Mouse (Mus musculus) embryo, embryonic 11.5 days (tissue): ENCODE data around the gene Agrp.

Experiments
- DNase-seq: peaks from one replicate; pipeline ENCODE4 v3.0.0-alpha.2; 2012; ENCODE audit warnings: low read depth, low spot score

Gene Agrp

DNA sequence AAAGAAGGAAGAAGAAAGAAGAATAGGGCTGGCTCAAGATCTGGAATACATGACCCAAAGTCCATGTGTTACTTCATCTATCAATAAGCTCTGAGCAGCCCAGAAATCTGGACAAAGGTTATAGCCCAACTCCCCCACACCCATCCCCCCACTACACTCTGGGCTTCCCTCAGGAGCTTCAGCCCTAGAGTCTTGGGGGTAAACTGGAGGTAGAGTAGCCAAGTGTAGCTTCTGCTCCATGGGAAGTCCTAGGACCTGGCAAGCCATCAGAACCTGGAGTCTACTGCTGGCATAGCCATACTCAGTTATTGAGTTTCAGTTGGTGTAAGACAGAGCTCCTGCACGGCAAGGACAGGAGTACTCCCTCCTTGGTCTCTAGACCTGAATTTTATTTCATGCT is 87.7 kb downstream of the Agrp start:
- DNase-seq = no peak

GRCm38 (mm10) chr8:105546384-105547350 is 90.5 kb downstream of the Agrp start:
- no peak for DNase-seq

DNA sequence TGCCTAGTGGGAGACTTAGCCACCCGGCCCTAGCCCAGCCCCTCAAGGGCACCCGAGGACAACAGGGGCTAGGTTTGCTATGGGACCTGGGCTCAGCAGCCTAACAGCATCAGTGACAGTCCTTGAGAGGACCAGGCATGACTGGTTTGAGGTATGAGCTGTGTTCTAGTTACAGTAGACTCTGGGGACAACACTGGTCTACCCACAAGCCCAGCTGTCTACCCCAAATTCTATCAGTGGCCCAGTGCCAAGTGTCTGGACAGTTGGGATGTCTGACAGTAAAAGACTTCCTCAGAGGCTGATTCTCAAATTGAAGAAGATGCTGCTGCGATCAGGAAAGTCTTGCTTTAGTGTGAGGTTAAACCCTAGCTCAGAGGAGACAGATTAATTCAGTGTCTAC is 91.9 kb downstream of the Agrp start:
- no peak for DNase-seq

DNA sequence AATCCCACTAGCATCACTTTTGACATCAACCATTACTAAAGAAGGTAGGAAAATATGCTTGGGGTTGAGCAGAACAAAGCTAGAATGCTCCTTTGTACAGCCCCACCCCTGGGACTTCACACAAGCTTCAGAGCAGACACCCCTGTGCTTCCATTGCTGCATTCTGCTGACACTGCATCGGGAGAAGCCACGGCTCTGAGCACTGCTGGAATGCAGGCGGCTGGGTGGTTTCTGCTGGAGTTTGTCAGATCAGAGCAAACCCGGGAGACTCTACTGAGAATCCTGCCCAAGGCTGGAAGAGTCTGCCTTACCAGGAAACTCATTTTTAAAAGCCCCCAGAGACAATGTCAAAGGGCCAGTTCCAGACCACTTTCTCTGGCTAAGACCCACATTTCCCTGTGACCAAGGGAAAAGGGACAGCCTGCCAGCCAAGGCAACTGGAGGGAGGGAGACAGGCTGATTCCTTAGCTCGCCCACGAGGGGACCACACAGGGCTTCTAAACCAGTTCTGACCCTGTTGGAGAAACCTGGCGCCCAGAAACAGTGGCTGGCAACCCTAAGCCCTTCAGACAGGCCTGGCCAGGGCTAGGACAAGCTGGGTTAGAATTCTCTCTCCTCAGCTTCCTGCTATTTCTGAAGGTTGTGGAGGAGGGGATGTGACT is 92.5 kb downstream of the Agrp start:
- DNase-seq = no peak

DNA sequence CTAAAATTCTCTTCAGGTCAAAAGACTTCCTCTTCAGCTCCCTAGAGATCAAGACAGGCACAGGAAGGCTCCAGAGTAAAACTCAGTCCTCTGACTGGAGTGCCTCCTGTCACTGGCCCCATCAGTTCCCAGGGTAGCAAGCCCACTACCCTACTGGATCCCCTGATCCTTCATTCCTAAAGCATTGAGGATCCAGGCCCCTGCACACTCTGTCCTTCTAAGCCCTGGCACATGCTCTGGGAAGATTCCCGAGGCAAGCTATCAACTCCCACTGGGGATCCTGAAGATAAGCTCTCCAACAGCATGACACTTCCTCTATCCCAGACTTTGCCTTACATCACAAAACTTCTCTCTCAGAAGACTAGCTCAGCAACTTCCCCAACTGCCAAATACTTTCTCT is 93.5 kb downstream of the Agrp start:
- no peak for DNase-seq

DNA sequence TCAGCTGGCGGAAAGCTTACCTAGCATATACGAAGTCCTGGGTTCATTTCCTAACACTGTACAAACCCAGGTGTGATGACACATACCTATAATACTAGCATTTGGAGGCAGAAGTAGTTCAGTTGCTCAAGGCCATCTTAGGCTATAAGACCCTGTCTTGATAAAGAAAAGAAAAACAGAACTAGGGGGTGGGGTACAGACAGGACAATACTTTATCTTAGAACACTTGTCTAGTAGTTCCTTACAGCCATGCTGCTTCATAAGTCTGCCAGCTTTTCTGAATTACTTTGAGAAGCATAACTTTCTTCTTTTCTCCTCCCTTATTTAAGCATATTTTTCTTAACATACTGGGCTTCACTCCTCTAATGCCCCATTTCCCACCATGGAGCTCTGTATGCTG is 94.4 kb downstream of the Agrp start:
- no peak for DNase-seq

GRCm38 (mm10) chr8:105542032-105542656 is 95.0 kb downstream of the Agrp start:
- DNase-seq = no peak

DNA sequence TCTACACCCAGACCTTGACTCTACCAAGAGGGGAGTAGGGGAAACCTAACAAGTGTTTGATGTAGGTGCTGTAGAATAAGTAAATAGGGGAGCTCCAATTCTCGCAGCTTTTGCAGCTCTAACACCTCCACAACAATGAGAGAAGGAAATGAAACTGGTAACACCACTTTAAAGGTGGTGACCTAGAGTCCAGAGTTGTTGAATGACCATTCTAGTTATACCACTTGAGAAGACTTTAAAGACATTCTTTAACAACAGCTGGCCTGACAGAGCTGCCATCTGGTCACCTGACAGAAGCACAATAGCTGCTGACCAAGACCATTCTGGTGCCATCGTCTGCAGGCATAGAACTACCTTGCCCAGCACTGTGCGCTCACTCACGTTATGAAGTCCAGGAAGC is 98.3 kb downstream of the Agrp start:
- no peak for DNase-seq

GRCm38 (mm10) chr8:105537011-105537677 is 100.0 kb downstream of the Agrp start:
- DNase-seq = no peak

- no peak for DNase-seq
Measured at GRCm38 (mm10) chr8:105536546-105536945, 100.6 kb downstream of the Agrp start.

DNA sequence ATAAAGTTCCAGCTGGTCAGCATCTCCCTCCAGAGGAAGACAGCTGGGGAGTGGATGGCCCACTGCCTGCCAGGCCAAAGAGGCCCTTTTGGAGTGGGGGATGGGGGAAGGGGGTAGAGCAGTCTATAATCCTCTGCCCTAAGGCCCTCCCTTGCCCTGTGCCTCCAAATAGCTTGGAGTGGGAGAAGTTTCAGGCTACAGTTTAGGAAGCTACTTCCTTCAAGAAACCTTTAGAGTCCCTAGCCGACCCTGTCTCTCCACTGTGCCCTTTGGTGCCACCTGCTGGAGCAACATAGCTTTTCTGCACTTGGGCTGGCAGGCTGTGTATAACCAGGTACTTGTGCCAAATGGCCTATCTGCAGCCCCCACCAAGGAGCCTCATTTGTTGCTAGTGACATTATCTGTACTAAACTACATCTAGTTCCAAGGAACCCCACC is 103.3 kb downstream of the Agrp start:
- no peak for DNase-seq

DNA sequence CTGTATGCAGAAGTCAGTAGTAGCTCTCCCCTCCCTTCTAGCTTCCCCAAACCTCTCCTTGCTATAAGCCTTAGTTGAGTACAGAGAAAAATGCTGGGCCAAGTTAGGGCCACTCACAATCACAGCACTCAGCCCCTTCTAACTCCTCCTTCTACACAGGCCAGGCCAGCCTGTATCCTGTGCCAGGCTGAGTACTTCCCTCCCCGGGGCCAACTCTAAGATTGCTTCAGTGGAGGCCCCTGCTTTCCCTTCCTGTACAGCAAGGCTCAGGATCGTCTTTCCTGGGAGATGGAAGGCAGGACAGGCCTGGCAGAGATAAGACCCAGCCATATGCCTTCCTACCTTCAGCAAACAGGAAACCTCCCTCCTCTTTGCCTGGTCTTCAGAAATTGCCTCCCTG is 103.8 kb downstream of the Agrp start:
- DNase-seq = no peak

DNA sequence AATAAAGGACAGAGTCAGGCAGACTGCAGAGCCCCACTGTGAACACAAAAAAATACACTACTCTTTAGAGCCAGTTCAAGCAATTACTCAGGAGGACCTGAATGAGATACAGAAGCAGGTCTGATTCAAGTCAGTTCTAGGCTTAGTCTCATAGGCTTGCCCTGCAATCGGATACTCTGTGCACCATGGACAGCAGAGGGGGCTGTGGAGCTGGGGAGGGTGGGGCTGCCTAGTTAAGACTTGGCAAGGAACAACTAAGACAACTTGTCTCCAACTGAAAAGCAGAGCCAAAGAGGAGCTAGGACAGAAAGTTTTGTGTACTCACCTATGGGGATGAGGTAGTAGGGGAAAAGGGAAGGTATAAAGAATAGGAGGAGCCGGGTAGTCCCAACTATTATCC is 105.4 kb downstream of the Agrp start:
- DNase-seq = no peak

- DNase-seq = no peak
Measured at GRCm38 (mm10) chr8:105529271-105529670, 107.9 kb downstream of the Agrp start.

GRCm38 (mm10) chr8:105528206-105528605 is 109.0 kb downstream of the Agrp start:
- DNase-seq = no peak

- no peak for DNase-seq
Measured at GRCm38 (mm10) chr8:105527110-105527509, 110.1 kb downstream of the Agrp start.

- no peak for DNase-seq
Measured at GRCm38 (mm10) chr8:105522890-105523289, 114.3 kb downstream of the Agrp start.

DNA sequence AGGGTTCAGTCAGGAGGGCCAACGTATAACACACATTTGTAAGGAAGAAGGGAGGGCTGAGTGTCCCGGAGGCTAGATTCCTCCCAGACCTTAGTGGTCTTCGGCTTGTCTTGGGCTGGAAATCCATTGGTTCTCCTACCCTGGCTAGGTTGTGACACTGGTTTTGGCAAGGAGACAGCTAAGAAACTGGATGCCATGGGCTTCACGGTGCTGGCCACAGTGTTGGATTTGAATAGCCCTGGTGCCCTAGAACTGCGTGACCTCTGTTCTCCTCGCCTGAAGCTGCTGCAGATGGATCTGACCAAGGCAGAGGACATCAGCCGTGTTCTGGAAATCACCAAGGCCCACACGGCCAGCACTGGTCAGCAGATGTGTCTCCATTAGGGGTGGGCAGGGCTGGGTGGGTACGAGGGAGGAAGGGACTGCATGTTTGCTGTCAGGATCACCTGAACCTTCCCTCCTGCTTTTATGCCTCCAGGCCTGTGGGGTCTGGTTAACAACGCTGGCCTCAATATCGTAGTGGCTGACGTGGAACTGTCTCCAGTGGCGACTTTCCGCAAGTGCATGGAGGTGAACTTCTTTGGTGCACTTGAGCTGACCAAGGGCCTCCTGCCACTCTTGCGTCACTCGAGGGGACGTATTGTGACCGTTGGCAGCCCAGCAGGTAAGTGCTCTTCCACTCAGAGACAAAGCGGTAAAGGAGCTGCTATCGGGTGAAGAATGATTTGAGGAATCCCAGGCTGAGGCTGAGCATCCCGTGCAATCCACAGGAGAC is 115.0 kb downstream of the Agrp start:
- no peak for DNase-seq

DNA sequence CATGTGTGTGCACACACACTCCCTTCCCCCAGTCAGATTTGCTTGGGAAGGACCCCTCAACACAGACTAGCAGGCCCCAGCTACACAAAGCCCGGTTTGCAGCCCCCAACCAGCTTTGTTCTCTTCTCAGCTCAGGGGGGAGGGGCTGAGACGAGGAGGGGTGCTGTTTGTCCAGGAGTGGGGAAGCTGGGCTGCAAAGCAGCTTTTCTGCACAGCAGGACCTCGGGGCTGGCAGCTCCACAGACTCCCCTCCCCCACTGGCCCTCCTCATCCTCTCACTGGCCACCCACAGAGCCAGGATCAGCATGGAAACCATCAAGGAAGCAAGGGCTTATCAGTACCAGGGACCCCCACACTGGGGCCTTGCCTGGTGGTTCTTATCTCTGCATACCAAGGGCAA is 116.1 kb downstream of the Agrp start:
- no peak for DNase-seq

GRCm38 (mm10) chr8:105520521-105520920 is 116.7 kb downstream of the Agrp start:
- DNase-seq = no peak

DNA sequence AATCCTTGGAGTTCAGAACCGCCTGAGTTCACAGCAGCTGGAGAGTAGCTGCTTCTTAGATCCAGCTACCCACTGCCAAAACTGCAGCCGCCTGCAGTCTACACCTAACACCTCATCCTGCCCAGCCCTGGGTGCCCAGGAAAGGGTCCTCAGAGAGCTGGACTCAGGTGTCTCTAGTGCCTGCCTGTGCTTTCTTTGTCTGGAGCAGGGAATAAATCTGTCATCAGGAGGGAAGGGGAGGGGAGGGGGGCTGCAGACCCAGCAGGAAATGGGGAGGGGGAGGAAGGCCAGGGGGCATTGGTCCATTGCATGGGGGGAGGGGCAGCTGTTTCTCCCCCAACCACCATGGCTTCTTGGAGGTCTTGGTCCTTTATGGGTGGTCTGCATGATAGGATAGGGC is 117.6 kb downstream of the Agrp start:
- DNase-seq = no peak
